Mouse (Mus musculus) G1E-ER4 (cell line): Measurements from ENCODE around the gene Tubg2. TPM values are rescaled to one million over a fixed set of nuclear protein-coding genes. Genes with fewer than 3 reads are reported as not detected.

Source experiments
- GATA1 ChIP-seq: IDR thresholded peaks from one replicate; pipeline ENCODE4 v1.8.0; 2012; ENCODE audit warnings: low read length, inconsistent platforms
- polyA plus RNA-seq: library from polyadenylated mRNA; stranded (reverse); fragments of >175 nt; gene quantifications from 2 replicates; pipeline ENCODE4 v1.2.3, GENCODE M21; 2012

The Tubg2 gene
- polyA plus RNA-seq = not detected in 2 replicates

- no peak for TF ChIP-seq GATA1
Measured at GRCm38 (mm10) chr11:101155728-101156371, at the start of gene Tubg2. TSS of gene Tubg2 (plus strand) at chr11:101155907.

GRCm38 (mm10) chr11:101109351-101109750, 46.4 kb upstream of the Tubg2 start:
- no peak for TF ChIP-seq GATA1

DNA sequence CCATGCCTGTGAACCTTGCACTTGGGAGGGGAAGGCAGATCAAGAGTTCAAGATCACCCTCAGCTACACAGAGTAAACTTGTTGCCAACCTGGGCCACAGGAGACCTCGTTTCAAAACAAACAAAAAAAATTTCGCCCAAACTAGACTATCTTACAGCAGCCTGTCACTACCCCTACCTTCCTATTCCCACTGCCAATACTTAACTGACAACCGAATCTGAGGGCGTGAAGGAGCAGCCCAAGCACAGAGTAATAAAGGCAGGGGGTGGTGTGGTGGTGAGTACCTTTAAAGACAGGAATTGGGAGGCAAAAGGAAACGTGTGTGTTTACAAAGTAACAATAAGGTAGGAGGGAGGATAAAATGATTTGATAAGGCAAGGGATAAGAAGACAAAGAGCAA, 45.0 kb upstream of the Tubg2 start:
- TF ChIP-seq GATA1 = no peak

- no peak for TF ChIP-seq GATA1
Measured at GRCm38 (mm10) chr11:101111178-101111577, 44.5 kb upstream of the Tubg2 start.

GRCm38 (mm10) chr11:101112186-101112585, 43.5 kb upstream of the Tubg2 start:
- no peak for TF ChIP-seq GATA1

DNA sequence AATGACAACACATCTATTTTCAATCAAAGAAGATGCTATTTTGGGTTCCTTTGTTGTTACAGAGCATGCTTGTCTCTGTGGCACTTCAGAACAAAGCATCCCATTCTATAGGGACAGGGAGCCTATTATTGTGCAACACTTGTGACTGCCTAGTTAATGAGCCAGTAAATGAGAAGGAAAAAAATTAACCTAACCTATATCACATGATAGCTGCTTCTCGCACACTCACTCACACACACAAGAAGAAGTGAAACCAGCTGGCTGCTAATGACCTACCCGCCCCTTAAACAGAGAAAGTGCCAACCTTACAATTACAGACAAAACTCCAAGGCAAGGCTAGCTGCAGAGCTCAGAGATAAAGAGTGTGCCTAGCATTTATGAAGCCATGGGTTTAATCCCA, 40.1 kb upstream of the Tubg2 start:
- no peak for TF ChIP-seq GATA1

DNA sequence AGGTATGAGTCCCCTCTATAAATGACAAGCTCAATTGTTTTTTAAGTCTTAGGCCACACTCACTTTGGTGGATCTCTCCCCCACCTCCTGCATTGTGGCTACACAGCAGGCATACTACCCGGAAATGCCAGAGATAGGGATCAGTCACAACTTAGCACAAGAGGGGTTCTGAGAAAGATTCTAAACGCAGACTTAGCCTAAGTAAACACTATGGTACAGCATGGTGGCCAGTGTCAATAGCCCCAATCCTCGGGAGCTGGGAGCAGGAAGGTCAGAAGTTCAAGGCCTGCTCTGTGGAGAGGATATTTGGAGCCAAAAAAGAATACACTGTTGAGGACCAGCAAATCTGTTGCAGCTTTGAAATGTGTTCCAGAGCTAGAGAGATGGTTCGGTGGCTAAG, 37.6 kb upstream of the Tubg2 start:
- TF ChIP-seq GATA1 = no peak

GRCm38 (mm10) chr11:101119131-101119760, 36.5 kb upstream of the Tubg2 start:
- no peak for TF ChIP-seq GATA1

GRCm38 (mm10) chr11:101119761-101120544, 35.8 kb upstream of the Tubg2 start, which contains the start of the genes Retreg3 and Tubg1:
TSS of gene Retreg3 (minus strand) at chr11:101119893.
TSS of gene Tubg1 (plus strand) at chr11:101119938.
- TF ChIP-seq GATA1 = no peak

DNA sequence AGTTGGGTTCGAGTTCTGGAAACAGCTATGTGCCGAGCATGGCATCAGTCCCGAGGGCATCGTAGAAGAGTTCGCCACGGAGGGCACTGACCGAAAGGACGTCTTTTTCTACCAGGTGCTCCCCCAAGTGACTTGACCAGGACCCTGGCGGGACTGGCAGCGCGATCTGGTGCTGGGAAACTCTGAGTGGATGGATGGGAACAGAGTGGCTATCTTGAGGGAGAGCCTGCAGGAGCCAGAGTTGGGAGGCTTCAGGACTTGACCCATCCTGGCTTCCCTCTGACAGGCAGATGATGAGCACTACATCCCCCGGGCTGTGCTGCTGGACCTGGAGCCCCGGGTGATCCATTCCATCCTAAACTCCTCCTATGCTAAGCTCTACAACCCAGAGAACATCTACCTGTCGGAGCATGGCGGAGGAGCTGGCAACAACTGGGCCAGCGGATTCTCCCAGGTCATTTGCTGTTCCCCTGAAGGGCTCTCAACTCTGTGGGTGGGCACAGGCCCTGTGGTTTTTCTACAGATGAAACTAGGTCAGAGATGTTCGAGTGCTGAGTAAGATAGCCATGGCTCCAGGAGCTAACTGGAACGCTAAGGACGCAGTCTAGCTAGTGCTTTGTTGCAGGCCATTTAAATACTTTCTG, 35.0 kb upstream of the Tubg2 start:
- TF ChIP-seq GATA1 = no peak

- TF ChIP-seq GATA1 = no peak
Measured at GRCm38 (mm10) chr11:101127075-101127474, 28.6 kb upstream of the Tubg2 start.

GRCm38 (mm10) chr11:101128996-101129577, 26.6 kb upstream of the Tubg2 start:
- TF ChIP-seq GATA1 = no peak

DNA sequence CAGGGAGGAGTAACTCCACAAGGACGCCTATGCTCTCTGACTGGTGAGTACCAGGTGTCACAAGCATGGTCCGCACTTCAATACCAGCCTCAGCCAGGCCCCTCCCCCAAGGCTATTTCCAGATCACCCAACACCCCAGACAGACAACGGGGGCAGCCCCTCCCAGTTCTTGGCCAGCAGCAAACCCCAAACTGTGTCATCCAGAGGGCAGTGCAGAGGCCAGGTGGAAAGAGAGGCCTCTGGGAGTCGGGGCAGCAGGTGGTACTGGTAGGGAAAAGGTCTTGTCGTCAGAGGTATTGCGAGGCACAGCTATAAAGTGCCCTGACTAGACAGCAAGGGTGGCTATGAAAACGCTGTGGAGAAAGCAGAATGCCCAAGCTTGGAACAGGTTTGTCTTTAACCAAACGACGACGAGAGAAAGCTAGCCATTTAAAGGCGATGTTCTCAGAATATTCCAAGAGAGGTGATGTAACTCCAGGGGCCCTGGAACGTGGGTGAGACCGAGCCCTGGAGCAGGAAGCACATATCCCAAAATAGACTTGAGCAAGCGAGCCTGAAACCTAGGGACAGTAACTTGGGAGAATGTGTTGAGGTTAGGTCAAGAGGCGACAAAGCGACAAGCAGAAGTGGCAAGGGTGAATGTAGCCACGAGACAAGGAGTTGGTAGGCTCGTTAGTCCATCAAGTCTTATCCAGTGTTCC, 25.5 kb upstream of the Tubg2 start:
- TF ChIP-seq GATA1 = no peak

DNA sequence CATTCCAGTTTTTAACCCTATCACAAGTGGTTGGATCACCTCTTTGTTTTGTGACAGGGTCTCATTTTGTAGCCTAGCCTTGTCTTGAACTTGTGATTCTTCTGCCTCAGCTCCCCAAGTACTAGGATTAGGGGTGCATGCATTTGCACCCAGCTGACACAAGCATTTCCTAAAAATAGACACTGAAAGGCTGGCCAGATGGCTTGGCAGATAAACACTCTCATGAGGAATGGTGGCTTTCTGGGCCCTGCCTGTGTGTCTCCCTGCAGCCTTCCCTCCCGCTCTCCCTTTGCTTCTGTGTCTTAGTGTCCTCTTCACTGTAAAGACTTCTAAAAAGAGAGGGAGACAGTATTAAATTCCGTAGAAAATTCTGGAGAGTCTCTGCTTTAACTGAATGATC, 24.5 kb upstream of the Tubg2 start:
- no peak for TF ChIP-seq GATA1

DNA sequence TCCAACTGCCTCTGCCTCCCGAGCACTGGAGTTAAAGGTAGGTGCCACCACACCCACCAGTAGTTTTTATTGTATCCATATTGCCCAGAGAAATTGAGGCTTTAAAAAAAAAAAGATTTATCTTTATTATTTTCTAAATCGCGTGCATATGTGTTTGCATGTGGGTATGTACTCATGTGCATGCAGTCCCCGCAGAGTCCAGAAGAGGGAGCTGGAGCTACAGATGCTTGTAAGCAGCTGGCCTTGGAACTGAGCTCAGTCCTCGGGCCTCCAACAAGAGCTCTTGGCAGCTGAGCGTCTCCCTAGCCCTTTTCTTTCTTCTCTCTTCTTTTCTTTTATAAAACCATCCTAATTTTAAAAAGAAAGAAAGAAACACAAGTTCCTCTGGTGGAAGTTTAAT, 24.0 kb upstream of the Tubg2 start:
- no peak for TF ChIP-seq GATA1
